Mouse (Mus musculus): Measurements from ENCODE around the gene Sult1b1.
"Not testable (repeated sequence)": the region's sequence is repeated elsewhere in the genome, so short reads cannot be mapped to it uniquely, and the experiment has no call there.

Gene Sult1b1

DNA sequence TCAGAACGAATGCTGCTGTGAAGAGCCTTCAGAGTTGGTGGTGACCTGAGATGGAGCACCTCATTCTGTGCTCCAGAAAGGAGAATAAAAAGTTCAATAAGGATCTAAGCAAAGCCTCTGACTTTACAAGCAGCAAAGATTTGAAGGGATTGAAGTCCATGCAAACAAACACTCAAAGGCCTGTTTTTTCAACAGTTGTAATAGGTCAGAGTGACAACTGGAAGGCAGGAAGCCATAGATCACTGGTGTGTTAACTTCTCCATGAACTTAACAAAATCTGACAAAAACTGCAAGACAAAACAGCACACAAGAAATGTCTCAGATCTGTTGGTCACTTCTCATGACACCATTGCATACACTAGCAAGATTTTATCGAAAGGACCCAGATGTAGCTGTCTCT lies at the start of gene Sult1b1:
Gene Sult1b1 (minus strand): TSS at position 85 of the 400 bp plus-strand sequence.
- ATAC-seq (ENCODE audit: insufficient number of reproducible peaks, low FRiP score, low TSS enrichment) = no peak

DNA sequence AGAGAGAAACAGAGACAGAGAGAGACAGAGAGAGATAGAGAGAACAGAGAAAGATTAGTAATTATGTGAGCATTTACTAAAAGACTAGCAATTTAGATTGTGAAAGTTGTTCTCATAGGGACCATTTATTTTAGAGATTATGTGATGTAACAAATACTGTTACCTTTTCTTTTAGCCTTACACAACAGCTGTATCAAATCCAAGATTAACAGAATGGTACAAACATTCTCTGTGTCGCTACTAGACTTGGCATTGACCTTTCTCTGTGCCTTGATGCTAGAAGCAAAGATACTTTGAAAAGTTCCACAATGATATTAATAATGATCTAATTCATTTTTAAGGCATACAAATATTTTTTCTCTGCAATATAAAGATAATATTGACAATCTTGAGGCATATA lies 42.4 kb upstream of the Sult1b1 start:
- no peak for ATAC-seq (ENCODE audit: insufficient number of reproducible peaks, low FRiP score, low TSS enrichment)

GRCm38 (mm10) chr5:87574174-87574573 lies 36.2 kb upstream of the Sult1b1 start:
- ATAC-seq (ENCODE audit: insufficient number of reproducible peaks, low FRiP score, low TSS enrichment) = no peak

- no peak for ATAC-seq (ENCODE audit: insufficient number of reproducible peaks, low FRiP score, low TSS enrichment)
These were observed 35.5 kb upstream of the Sult1b1 start for GRCm38 (mm10) chr5:87573490-87573889.

- no peak for ATAC-seq (ENCODE audit: insufficient number of reproducible peaks, low FRiP score, low TSS enrichment)
These were observed 34.8 kb upstream of the Sult1b1 start for GRCm38 (mm10) chr5:87572781-87573180.

GRCm38 (mm10) chr5:87568845-87569244 lies 30.9 kb upstream of the Sult1b1 start, which contains the start of gene Sult1d1:
Sult1d1 (minus strand) TSS chr5:87569027.
- ATAC-seq (ENCODE audit: insufficient number of reproducible peaks, low FRiP score, low TSS enrichment) = no peak

DNA sequence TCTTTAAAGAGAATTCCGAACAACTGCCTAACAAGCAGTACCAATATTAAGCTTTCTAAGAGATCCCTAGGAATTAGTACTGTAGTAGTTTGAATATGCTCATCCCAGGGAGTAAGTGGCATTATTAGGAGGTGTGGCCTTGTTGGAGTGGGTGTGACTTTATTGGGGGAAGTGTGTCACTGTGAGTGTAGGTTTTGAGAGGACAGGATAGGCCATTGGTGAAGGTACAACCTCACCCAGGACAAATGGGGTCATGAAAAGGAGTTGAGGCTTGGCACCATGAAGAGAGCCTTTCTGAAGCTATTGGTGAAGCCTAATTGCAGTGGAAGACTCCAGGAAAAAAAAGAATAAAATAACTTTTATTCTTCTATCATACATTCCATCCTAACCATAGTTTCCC lies 29.3 kb upstream of the Sult1b1 start:
- ATAC-seq (ENCODE audit: insufficient number of reproducible peaks, low FRiP score, low TSS enrichment) = no peak

DNA sequence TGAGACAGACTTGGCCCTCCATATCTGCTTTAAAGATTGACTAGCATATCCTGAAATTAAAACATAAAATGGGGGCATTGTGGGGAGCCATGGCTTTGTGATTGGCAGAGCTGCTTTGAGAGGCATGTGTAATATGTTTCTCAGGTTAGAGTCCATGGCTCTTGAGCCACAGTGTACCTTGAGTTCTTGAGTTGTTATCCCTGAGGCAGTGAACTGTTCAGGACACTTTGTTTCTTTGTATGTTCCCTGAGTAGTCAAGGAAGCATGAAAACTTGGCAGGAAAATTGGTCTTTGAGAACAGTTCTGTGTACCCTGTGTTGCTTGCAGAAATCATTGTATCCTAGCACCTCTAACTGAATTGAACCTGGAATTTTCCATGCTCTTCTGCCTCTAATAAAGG lies 25.0 kb upstream of the Sult1b1 start:
- no peak for ATAC-seq (ENCODE audit: insufficient number of reproducible peaks, low FRiP score, low TSS enrichment)

GRCm38 (mm10) chr5:87562526-87562925 lies 24.5 kb upstream of the Sult1b1 start:
- no peak for ATAC-seq (ENCODE audit: insufficient number of reproducible peaks, low FRiP score, low TSS enrichment)

DNA sequence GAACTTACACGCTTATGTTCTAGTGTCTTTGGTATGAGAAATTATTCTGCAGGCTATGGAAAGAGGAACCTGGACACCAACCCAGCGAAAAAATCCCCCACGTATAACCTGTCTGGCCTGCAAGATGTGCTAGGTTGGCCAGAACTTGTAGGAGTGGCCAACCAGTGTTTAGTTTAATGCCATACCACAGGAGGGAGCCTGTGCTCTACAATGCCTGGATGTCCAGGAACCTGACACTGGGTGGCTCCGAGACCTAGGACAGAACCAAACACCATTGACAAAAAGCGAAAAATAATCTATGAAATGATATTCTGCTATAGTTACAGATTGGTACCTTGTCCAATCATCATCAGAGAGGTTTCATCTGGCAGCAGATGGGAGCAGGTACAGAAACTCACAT lies 22.1 kb upstream of the Sult1b1 start:
- ATAC-seq (ENCODE audit: insufficient number of reproducible peaks, low FRiP score, low TSS enrichment) = no peak

- no peak for ATAC-seq (ENCODE audit: insufficient number of reproducible peaks, low FRiP score, low TSS enrichment)
These were observed 12.9 kb upstream of the Sult1b1 start for GRCm38 (mm10) chr5:87550935-87551334.

GRCm38 (mm10) chr5:87535994-87536644 lies 1.9 kb downstream of the Sult1b1 start:
- no peak for ATAC-seq (ENCODE audit: insufficient number of reproducible peaks, low FRiP score, low TSS enrichment)

DNA sequence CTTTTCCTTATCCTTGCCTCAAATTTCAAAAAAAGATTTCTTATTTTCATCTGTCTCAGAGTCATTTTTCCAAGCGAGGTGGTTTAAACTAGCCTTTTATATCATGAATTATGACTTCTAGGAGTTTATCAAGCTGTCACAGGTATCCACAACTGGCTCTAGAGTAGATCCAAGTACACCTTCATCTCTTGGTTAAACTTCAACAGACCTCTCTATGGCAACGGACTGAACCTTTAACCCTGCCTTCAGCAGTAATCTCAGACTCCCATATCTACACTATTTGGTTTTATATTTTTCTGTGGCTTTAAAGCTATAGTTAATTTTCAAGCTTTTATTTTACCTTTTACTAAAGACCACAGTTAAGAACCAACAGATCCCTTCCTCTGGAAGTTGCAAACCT lies 5.7 kb downstream of the Sult1b1 start:
- no peak for ATAC-seq (ENCODE audit: insufficient number of reproducible peaks, low FRiP score, low TSS enrichment)

DNA sequence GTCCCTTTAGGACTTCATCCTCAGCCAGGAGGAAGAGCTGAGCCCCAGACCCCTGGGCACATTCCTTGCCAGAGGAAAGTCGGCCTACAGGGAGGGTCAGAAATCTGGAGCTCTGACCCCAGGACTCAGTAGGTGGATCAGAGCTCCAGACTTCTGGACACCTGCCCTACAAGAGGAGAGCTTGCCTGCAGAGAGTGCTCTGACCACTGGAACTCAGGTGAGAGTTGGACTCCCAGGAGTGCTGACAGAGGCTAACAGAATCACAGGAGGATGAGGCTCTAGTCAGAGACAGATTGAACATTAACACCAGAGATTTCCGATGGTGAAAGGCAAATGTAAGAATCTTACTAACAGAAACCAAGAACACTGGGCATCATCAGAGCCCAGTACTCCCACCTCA lies 14.4 kb downstream of the Sult1b1 start:
- not testable (repeated sequence) for ATAC-seq (ENCODE audit: insufficient number of reproducible peaks, low FRiP score, low TSS enrichment)

DNA sequence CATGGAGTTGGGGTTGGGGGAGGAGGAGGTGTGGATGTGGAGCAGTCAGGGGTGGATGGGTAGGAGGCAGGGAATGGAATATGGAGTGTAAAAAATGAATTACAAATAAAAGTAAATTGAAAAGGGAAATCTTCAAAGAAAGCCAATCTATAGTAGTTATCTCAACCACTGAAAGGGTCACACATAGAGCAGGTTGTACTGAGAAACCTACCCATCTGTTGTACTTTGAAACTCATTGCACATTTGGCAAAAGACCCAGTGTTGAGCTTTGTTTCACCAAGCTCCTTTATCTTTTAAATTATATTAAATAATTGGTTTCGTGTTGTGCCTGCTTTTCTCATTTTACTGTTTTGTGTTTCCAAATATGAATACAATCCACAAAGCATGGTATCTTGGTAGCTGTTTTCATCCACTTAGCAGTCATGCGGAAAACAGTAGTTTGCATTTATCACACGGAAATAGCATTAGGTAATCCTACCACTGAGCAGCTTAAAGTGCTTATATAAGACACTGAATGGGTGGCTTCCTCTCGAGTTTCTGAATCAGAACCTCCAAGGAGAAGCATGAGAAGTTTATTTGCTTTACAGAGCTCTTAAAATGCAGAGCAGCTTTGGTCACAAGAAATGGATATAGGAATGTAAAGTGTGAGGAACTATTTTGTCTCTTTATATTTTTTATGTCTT lies 32.1 kb downstream of the Sult1b1 start:
- ATAC-seq (ENCODE audit: insufficient number of reproducible peaks, low FRiP score, low TSS enrichment) = no peak

DNA sequence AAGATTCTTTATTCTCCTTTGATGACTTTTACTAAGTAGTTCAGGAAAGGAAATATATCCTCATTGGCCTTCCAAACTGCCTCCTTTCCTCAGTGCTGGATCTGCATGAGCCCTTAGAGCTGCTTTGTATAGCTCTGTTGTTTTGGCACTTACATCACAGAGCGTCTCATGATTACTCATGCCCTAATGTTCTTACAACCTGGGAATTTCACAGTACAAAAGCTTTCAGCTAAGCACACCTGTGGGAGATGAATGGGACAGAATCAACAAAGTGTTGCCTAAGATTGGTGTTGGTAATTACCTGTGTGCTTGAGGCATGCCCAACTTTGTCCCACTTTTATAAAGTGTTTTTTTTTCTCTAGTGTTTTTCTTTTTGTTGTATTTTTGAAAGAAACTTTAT lies 35.3 kb downstream of the Sult1b1 start:
- no peak for ATAC-seq (ENCODE audit: insufficient number of reproducible peaks, low FRiP score, low TSS enrichment)

DNA sequence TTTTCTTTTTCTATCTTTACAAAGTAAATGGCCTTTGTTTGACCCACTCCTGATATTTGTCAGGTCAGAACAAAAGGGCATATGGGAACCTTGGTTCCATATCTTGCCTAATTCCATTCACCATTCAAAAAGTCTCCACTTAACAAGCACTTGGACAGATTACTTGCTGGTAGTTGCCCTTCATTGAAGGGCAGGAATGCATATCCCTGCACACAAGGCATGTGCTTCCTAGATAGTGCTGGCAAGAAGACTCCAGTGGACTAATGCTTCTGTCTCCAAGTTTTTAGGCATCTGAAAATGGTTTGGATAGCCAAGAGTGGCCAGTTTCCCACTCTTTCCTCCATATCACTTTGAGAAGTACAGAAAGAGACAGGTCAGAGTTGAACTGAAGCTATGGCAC lies 38.7 kb downstream of the Sult1b1 start:
- ATAC-seq (ENCODE audit: insufficient number of reproducible peaks, low FRiP score, low TSS enrichment) = no peak

GRCm38 (mm10) chr5:87498936-87499335 lies 39.1 kb downstream of the Sult1b1 start:
- no peak for ATAC-seq (ENCODE audit: insufficient number of reproducible peaks, low FRiP score, low TSS enrichment)

- no peak for ATAC-seq (ENCODE audit: insufficient number of reproducible peaks, low FRiP score, low TSS enrichment)
These were observed 47.2 kb downstream of the Sult1b1 start, which contains the start of gene Ugt2a1 for GRCm38 (mm10) chr5:87490771-87491170. Ugt2a1 (minus strand) TSS chr5:87490871.

GRCm38 (mm10) chr5:87486706-87487105 lies 51.3 kb downstream of the Sult1b1 start, which contains the start of gene Gm43638:
Gm43638 (minus strand) TSS chr5:87486806.
- ATAC-seq (ENCODE audit: insufficient number of reproducible peaks, low FRiP score, low TSS enrichment) = not testable (repeated sequence)

GRCm38 (mm10) chr5:87482160-87482559 lies 55.8 kb downstream of the Sult1b1 start, which contains the start of gene Ugt2a2:
Ugt2a2 (minus strand) TSS chr5:87482260.
- no peak for ATAC-seq (ENCODE audit: insufficient number of reproducible peaks, low FRiP score, low TSS enrichment)
